Mouse (Mus musculus) brain, embryonic 14.5 days (tissue): ENCODE results near the gene Tprgl.

Experiments used
- CTCF ChIP-seq: fragments of 200-500 bp; IDR thresholded peaks from 2 replicates; pipeline ENCODE4 v1.5.1; 2012; ENCODE audit warnings: inconsistent platforms, mild to moderate bottlenecking, moderate library complexity, borderline replicate concordance; ENCODE audit not compliant: insufficient read depth, insufficient read length; ENCODE audit errors: extremely low read depth
- POLR2A ChIP-seq: fragments of 200-500 bp; IDR thresholded peaks from 2 replicates; pipeline ENCODE4 v1.6.1; 2012; ENCODE audit warnings: mild to moderate bottlenecking, inconsistent platforms, borderline replicate concordance; ENCODE audit not compliant: poor library complexity, insufficient read depth, insufficient read length, severe bottlenecking; ENCODE audit errors: extremely low read depth

GRCm38 (mm10) chr4:154142211-154143040, 18.0 kb downstream of the Tprgl start, which contains the start of gene Wrap73:
- TF ChIP-seq CTCF = no peak
- TF ChIP-seq POLR2A = peak; percentile 72; the same call in 1 of the 2 replicates
